Mouse (Mus musculus): ENCODE results near the gene Kcnj6.
"Not testable (repeated sequence)": the region's sequence is repeated elsewhere in the genome, so short reads cannot be mapped to it uniquely, and the experiment has no call there.

Kcnj6 gene

DNA sequence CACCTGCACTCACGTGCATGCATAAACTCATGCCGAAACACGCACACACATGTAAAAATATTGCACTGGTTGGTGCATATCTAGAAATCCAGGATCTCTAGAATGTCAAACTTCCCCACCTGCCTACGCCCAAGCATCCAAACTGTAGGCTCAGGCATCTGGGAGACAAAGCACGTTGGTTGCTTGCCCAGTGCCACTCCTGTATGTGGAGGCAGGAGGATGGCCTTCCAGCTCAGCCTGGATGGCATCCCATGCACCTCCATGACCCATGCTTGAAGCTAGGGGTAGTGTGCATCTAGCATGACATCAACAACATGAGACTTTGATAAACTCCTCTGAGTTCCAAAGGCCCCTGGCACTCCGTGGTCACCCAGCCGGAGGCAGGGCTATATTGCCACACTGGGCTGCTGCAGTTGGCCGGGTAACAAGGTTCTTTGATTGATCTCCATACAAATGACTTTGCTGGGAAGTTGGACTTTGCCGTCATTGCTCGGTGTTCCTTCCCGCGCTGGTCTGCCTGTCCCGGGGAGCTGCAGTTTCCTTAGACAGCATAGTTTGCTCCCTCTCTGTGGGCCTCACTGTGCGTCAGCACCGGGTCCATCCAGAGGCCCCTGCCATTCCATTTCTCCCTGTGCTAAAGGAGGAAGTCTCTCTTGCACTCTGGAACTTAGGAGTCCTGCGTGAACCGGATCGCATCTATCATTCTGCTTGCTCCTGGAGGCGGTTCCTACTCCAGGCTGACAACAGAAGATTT, 144.9 kb downstream of the Kcnj6 start:
- in situ Hi-C loops (cut with MboI, MseI) = no loop called here

- in situ Hi-C loops (cut with MboI, MseI) = no loop called here
Measured at GRCm38 (mm10) chr16:94850393-94850792, 147.1 kb downstream of the Kcnj6 start.

DNA sequence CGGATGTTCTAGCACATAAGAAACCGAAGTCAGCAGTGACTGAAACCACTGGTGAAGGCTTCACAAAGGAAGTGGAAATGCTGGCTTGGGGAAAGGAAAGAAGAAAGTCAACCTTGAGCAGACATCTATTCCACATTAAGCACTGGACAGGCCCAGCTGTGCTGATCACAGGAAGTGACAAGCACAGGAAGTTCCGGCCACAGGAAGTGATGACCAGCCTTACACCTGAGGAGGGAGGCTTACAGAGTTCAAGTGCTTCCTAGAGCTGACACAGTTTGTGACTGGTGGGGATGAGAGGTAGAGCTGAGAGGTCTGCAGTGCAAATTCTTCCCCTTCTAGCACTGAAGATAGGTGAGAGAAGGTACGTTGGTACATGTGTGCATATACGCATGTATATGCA, 151.5 kb downstream of the Kcnj6 start:
- in situ Hi-C loops (cut with MboI, MseI) = no loop called here

- in situ Hi-C loops (cut with MboI, MseI) = no loop called here
Measured at GRCm38 (mm10) chr16:94844769-94845168, 152.7 kb downstream of the Kcnj6 start.

- in situ Hi-C loops (cut with MboI, MseI) = no loop called here
Measured at GRCm38 (mm10) chr16:94839398-94839797, 158.1 kb downstream of the Kcnj6 start.

- in situ Hi-C loops (cut with MboI, MseI) = no loop called here
Measured at GRCm38 (mm10) chr16:94837881-94838280, 159.6 kb downstream of the Kcnj6 start.

- in situ Hi-C loops (cut with MboI, MseI) = no loop called here
Measured at GRCm38 (mm10) chr16:94834502-94834901, 163.0 kb downstream of the Kcnj6 start.

DNA sequence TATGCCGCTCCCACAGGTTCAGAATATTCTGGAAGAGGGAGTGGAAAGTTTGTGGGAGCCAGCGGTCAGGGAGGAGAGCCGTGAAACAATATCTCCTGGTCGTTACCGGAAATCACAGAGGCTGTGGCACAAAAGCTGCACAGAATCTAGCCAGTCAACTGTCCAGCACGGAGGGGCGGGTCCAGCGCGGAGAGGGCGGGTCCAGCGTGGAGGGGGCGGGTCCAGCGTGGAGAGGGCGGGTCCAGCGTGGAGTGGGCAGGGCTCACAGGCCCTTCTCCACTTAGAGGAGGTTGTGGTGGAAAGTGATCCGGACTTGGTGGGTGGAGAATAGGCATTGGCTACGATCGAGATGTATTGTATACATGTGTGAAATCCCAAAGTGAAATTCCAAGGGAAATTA, 169.3 kb downstream of the Kcnj6 start:
- in situ Hi-C loops (cut with MboI, MseI) = no loop called here

DNA sequence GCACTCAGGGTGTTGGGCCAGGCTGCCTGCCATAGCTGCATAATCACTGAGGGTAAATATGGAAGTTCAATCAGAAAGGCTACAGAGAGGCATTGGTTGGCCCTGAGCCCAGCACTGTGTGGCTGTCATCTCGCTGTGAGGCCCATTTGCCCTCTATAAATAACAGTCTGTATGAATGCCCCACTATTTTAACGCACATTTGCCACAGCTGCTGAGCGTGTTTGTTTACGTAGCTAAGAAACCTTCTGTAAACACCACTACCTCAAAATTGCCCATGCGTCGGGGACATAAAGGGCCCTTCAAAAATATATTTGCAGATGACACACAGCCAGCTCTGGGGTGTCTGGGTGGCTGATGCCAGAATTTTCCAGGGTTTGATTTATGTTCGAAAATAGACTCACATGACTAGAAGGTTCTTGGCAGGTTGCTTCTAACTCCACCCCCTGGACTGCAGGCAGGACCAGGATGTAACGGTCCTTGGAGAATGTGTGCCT, 170.4 kb downstream of the Kcnj6 start:
- in situ Hi-C loops (cut with MboI, MseI) = no loop called here

DNA sequence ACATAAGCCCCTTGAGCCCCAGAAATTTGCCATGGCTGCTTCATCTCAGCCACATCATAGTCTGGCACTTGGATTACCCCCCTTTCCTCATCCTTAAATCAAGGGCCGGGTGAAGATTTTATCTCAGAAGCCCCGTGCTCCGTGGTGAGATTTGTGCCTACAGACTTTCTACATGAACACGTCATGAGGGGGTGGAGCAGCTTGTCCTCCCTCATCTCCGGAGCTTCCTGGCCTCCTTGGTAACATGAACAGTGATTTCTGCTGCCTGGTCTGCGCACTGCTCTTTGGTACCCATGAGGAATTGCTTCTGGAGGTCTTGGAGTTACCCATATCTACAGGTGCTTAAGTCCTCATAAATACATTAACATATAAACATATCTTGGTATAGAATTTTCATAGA, 172.2 kb downstream of the Kcnj6 start:
- in situ Hi-C loops (cut with MboI, MseI) = no loop called here

GRCm38 (mm10) chr16:94822611-94823010, 174.9 kb downstream of the Kcnj6 start:
- in situ Hi-C loops (cut with MboI, MseI) = no loop called here

GRCm38 (mm10) chr16:94821610-94822009, 175.9 kb downstream of the Kcnj6 start:
- in situ Hi-C loops (cut with MboI, MseI) = no loop called here

GRCm38 (mm10) chr16:94816391-94816790, 181.1 kb downstream of the Kcnj6 start:
- in situ Hi-C loops (cut with MboI, MseI) = loop anchor here (10.0 kb wide), 2 partner anchors 518 to 1902 kb away; no protein-coding TSS in a partner anchor

GRCm38 (mm10) chr16:94815891-94816290, 181.6 kb downstream of the Kcnj6 start:
- in situ Hi-C loops (cut with MboI, MseI) = loop anchor here (10.0 kb wide), 2 partner anchors 519 to 1901 kb away; no protein-coding TSS in a partner anchor

- in situ Hi-C loops (cut with MboI, MseI) = not testable (repeated sequence)
Measured at GRCm38 (mm10) chr16:94809286-94809685, 188.2 kb downstream of the Kcnj6 start.

- in situ Hi-C loops (cut with MboI, MseI) = no loop called here
Measured at GRCm38 (mm10) chr16:94798241-94798640, 199.3 kb downstream of the Kcnj6 start.

DNA sequence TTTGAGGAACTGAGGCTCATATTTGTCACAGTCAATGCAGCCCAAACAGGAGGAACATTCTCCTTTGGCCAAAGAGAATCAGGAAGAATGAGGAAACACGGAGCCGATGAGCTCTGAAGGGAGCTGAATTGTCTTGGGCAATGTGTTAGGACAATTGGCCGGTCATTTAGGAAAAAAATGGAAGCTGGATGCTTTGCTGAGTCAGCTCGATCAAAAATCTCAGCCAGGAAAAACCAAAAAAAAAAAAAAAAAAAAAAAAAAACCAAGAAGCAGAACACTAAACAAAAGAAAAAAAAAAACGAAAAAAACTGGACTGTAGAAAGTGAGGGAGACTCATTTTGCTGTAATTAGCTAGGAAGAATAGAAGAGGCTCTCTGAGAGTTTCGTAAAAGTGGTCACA, 200.1 kb downstream of the Kcnj6 start:
- in situ Hi-C loops (cut with MboI, MseI) = no loop called here

DNA sequence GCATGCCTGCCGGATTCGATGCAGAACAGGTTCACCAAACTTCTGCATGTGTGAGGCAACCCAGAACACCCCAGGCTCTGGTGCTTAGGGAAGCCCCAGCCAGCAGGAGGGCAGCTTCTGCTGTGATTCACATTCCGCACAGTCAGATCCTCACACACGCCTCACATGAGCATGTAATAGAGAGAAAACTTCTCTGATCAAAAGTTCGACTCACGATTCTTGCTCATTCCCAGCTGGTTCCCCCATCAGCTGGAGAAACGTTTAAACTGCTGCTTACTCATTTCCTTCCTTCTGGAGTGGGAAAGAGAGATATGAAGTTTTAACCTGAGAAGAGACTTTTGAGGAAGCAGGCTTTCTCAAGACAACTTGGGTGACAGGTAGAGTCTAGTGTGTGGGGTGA, 204.5 kb downstream of the Kcnj6 start:
- in situ Hi-C loops (cut with MboI, MseI) = no loop called here

GRCm38 (mm10) chr16:94789958-94790357, 207.5 kb downstream of the Kcnj6 start:
- in situ Hi-C loops (cut with MboI, MseI) = no loop called here

DNA sequence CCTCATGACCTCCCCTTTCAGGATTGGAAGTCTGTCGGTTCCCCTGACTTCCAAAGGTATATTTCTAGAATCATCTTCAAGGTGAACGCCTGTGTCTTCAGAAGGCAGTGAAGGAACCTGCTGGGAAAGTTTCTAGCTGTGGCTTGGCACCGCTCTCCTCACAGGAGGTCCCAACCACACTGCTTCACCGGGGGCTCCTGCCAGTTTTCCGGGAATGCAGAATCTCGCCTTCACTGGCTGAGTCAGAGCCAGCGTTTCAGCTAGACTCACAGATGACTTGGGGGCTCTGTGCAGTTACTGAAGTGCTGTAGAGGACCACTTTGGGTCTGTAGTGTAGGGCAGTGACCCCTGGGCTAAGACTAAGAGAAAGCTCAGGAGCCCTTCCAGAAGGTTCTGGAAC, 208.8 kb downstream of the Kcnj6 start:
- in situ Hi-C loops (cut with MboI, MseI) = no loop called here

DNA sequence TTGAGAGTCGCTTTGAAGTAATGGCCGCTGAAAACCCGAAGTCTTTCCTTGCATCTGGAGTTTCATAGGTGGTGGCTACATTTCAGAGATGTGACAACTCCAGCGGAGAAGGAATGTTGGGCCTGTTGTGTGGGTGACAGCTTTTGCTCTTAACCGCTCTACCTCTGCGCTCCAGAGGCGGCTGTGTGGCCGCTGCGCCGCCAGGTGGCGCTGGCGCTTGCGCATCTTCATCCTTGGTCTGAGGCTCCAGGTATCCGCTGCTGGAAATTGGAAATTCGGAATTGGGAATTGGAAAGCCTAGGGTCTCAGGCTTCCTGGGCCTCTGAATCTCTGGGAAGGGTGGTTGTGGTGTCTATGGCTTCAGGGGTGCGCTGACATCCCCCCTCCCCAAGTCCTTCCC, 209.3 kb downstream of the Kcnj6 start:
- in situ Hi-C loops (cut with MboI, MseI) = no loop called here

DNA sequence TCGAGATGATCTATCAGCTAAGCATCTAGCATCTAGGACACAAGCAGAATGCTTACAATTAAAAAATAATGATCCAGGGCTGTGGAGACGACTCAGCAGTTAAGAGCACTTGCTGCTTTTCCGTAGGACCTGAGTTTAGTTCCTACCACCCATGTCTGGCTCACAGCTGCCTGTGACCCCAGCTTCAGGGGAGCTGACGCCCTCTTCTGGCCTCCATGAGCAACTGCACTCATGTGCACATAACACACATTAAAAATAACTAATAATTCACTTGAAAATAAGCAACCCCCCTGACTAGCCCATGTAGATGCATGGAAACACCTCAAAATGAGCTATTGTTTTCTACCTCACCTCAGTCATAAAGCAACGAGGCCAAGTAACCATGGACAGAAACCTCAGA, 211.6 kb downstream of the Kcnj6 start:
- in situ Hi-C loops (cut with MboI, MseI) = no loop called here

DNA sequence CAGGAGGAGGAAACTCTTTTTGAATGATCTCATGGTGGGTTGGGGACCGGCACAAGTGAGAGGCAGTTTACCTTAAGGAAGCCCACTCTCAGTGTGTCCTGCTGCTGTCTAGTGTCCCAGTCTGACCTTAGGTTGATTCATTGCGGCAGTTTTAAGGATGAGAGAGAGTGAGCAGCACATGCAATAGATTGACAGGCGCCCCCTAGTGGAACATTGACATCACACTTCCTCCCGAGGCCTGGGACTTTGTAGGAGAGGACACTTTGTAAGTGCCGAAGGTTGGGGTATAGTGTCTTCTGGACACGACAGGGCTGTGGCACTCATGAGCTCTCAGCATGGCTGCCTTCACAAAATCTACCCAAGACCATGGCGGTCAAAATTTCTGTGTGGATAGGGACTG, 213.8 kb downstream of the Kcnj6 start:
- in situ Hi-C loops (cut with MboI, MseI) = no loop called here
